Mouse (Mus musculus): Measurements from ENCODE around the gene Stk4. TPM values are rescaled to one million over a fixed set of nuclear protein-coding genes. Genes with fewer than 3 reads are reported as not detected.
"Not testable (repeated sequence)": the region's sequence is repeated elsewhere in the genome, so short reads cannot be mapped to it uniquely, and the experiment has no call there.

The Stk4 gene
- total RNA-seq (2021), result 10 to 100 TPM; 14.8 to 18.5 TPM

- intact Hi-C loops (cut with DNase I), result loop anchor here (5.0 kb wide), 1 partner anchor 78 kb away; the partner anchor contains the start of gene Ywhab
- no peak for DNase-seq (ENCODE audit: low spot score)
Measured at GRCm38 (mm10) chr2:164070142-164070764, at the start of gene Stk4. Gene Stk4 (plus strand): TSS chr2:164070322.

DNA sequence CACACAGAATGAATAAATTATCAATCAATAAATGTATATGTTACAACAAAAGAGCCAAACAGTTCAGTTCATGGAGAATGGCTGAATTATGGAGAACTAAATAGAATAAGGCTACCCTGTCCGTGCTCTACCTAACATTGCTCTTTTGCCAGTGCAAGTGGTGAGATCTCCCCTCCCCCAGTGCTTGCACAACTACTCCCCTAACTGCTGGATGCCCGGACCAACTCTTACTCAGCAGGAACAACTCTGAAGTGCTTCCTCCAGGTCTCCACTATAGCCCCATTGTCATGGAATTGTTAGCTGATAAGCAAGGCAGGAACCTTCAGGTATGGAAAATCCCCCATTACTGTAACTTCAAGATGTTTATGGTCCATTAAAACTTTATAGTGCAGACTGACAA, 48.0 kb upstream of the Stk4 start:
- no peak for DNase-seq (ENCODE audit: low spot score)
- intact Hi-C loops (cut with DNase I), result no loop called here

- intact Hi-C loops (cut with DNase I), result no loop called here
Measured at GRCm38 (mm10) chr2:164025150-164025549, 45.0 kb upstream of the Stk4 start, which contains the start of gene Pabpc1l. Gene Pabpc1l (plus strand): TSS chr2:164025450.

GRCm38 (mm10) chr2:164031147-164031546, 39.0 kb upstream of the Stk4 start:
- DNase-seq (ENCODE audit: low spot score), result no peak
- intact Hi-C loops (cut with DNase I), result no loop called here

More at GRCm38 (mm10) chr2:164025150-164025549, 45.0 kb upstream of the Stk4 start, which contains the start of gene Pabpc1l:
- DNase-seq (ENCODE audit: low spot score), result no peak

GRCm38 (mm10) chr2:164032973-164033372, 37.1 kb upstream of the Stk4 start:
- no peak for DNase-seq (ENCODE audit: low spot score)
- intact Hi-C loops (cut with DNase I), result no loop called here

DNA sequence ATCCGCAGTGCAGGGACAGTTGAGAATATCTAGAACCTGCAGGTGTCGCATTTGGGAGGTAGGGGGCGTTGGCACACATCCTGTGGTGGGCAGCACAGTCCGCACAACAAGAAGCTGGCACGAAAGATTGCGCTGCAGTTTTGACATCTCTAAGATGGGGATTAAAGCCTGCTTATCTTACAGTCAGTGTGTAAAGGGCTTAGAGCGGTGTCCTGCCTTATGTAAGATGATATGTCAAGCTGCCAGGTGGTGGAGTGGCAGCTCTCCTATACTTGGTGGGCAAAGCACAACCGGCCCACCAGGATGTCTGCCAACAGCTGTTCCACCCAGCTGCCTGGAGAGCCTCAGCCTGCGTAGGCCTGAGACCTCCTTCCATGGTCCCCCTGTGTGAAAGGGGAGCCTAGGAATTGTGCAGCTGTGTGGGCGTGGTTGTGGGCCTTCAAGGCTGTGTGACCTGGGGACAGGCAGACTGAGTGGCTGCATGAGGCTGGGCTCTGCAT, 33.6 kb upstream of the Stk4 start:
- intact Hi-C loops (cut with DNase I), result no loop called here
- no peak for DNase-seq (ENCODE audit: low spot score)

DNA sequence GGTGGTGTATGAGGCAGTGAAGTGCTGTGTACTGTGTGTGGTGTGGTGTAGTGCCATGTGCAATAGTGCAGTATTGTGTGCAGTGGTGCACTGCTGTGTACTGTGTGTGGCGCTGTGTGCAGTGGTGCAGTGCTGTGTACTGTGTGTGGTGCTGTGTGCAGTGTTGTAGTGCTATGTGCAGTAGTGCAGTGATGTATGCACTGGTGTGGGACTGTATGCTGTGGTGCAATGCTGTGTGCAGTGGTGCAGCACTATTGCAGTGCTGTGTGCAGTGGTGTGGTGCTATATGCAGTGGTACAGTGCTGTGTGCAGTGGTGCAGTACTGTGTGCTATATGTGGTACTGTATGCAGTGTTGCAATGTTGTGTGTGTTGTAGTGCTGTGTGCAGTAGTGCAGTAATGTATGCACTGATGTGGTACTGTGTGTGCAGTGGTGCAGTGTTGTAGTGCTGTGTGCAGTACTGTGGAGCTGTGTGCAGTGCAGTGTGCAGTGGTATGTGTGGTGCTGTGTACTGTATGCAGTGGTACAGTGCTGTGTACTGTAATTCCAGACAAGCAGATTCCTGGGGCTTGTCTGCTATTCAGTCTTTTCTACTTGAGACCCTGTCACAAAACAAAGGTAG, 31.6 kb upstream of the Stk4 start:
- intact Hi-C loops (cut with DNase I), result no loop called here
- no peak for DNase-seq (ENCODE audit: low spot score)

- intact Hi-C loops (cut with DNase I), result no loop called here
- DNase-seq (ENCODE audit: low spot score), result no peak
Measured at GRCm38 (mm10) chr2:164040949-164041348, 29.2 kb upstream of the Stk4 start.

DNA sequence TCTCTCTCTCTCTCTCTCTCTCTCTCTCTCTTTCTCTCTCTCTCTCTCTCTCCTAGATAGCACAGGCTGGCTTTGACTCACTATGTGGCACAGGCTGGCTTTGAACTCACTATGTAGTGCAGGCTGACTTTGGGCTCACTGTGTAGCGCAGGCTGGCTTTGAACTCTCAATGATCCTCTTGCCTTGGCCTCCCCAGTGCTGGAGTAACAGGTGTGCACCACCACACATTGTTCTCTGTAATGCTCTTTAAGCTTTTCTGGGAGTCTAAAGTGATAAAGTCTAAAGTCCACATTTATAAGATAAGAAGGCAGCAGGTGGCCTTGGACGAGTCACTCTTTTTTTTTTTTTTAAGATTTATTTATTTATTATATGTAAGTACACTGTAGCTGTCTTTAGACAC, 28.6 kb upstream of the Stk4 start:
- intact Hi-C loops (cut with DNase I), result no loop called here
- DNase-seq (ENCODE audit: low spot score), result no peak

DNA sequence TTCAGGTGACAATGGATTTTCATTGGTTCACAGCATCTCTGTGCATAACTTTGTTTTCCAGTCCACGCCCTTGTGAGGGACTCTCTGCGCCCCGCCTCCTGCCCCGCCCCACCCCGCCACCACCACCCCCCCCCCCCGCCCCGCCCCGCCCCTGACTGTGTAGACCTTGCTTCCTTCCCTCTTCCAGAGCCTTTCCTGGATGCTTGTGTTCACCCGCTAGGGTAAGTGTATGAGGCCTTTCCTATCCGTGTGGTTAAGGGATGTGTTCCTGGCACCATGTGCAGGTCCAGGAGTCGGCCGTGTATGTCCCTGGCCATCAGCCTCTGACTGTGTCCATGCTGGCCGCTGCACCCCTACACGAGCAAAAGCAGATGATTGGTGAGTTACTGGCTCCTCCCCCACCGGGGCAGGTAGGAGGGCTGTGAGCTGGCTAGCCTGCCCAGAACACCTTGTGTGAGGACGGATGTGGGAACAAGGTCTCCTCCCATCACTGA, 22.9 kb upstream of the Stk4 start:
- DNase-seq (ENCODE audit: low spot score), result no peak
- intact Hi-C loops (cut with DNase I), result no loop called here

- intact Hi-C loops (cut with DNase I), result no loop called here
- DNase-seq (ENCODE audit: low spot score), result no peak
Measured at GRCm38 (mm10) chr2:164053767-164054166, 16.4 kb upstream of the Stk4 start.

DNA sequence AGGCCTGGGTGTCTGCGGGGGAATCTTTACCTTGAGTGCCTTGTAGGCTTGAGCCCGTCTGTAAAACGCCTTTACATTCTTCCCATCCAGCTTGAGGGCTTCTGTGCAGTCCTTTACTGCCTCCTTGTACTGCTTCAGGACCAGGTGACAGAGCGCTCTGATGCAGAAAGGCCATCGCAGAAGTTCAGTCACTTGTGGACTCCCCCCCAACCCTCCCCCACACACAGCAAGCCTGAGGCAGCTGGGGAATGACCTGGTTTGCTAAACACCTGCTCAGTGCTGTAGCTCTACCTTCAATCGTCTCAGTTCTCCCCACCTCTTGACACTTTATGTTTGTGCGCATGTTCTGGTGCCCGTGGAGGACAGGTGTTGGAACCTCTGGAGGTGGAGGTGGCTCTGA, 15.5 kb upstream of the Stk4 start:
- intact Hi-C loops (cut with DNase I), result no loop called here
- DNase-seq (ENCODE audit: low spot score), result no peak

- DNase-seq (ENCODE audit: low spot score), result no peak
- intact Hi-C loops (cut with DNase I), result no loop called here
Measured at GRCm38 (mm10) chr2:164059634-164060235, 10.4 kb upstream of the Stk4 start.

GRCm38 (mm10) chr2:164070765-164071436, 779 bp downstream of the Stk4 start, which contains the start of gene Tomm34:
Gene Tomm34 (minus strand): TSS chr2:164071169.
- DNase-seq (ENCODE audit: low spot score), result peak; percentile 92
- intact Hi-C loops (cut with DNase I), result loop anchor here (5.0 kb wide), 1 partner anchor 79 kb away; the partner anchor contains the start of gene Ywhab

GRCm38 (mm10) chr2:164071437-164071820, 1.3 kb downstream of the Stk4 start:
- intact Hi-C loops (cut with DNase I), result loop anchor here (5.0 kb wide), 1 partner anchor 79 kb away; the partner anchor contains the start of gene Ywhab
- DNase-seq (ENCODE audit: low spot score), result not testable (repeated sequence)

DNA sequence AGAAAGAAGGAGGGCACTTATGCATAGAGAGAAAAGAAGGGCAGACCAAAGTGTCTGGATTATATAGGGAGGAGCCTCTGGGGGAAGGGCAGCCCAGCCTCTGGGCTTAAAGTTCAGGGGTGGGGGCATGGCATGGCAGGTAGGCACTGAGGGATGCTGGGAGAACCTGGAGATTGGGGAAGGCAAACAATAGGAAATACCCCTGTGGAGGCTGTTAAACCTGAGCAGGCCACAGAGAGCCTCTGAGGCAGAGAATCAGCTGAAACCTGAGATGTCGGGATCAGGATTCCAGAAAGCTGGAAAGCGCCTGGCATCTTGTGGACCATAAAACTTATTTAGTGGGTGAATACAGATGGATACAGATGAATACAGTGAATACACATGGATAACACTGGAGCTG, 2.0 kb downstream of the Stk4 start:
- no peak for DNase-seq (ENCODE audit: low spot score)
- intact Hi-C loops (cut with DNase I), result loop anchor here (5.0 kb wide), 1 partner anchor 80 kb away; the partner anchor contains the start of gene Ywhab

DNA sequence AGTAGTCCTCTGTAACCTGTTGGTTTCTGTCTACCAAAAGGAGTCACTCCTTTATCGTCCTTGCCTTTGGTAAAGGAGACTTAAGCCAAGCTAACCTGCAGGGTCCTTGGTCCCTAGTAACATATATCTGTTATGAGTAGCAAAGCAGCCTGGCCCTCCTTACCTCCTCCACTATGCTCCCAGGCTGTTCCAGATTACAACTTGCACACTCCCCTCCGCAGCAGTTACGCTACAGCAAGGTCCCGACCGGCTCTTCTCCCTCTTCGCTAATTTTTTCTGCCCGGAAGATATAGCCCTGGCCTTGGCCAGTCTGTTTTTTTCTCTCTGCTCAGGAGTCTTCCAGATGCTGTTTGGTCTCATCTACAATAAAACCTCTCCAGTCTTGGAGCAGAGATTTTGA, 3.0 kb downstream of the Stk4 start:
- intact Hi-C loops (cut with DNase I), result loop anchor here (5.0 kb wide), 1 partner anchor 81 kb away; the partner anchor contains the start of gene Ywhab
- no peak for DNase-seq (ENCODE audit: low spot score)

GRCm38 (mm10) chr2:164073918-164074578, 3.9 kb downstream of the Stk4 start:
- intact Hi-C loops (cut with DNase I), result loop anchor here (5.0 kb wide), 1 partner anchor 82 kb away; the partner anchor contains the start of gene Ywhab
- DNase-seq (ENCODE audit: low spot score), result peak; percentile 97

- DNase-seq (ENCODE audit: low spot score), result no peak
- intact Hi-C loops (cut with DNase I), result no loop called here
Measured at GRCm38 (mm10) chr2:164075088-164075487, 5.0 kb downstream of the Stk4 start.
